Mouse (Mus musculus) lung, postnatal 0 days (tissue): ENCODE results near the gene Cep70.

Experiments
- CTCF ChIP-seq: IDR thresholded peaks from 2 replicates; pipeline ENCODE4 v1.5.1; 2016; ENCODE audit warnings: antibody characterized with exemption, mild to moderate bottlenecking
- EP300 ChIP-seq: IDR thresholded peaks from 2 replicates; pipeline ENCODE4 v1.6.1; 2016; ENCODE audit warnings: antibody characterized with exemption, mild to moderate bottlenecking, control low read depth

GRCm38 (mm10) chr9:99212643-99213042 is 30.5 kb upstream of the Cep70 start:
- no peak for TF ChIP-seq CTCF
- no peak for TF ChIP-seq EP300
